Mouse (Mus musculus) ovary, postnatal 10 days (tissue): ENCODE data around the gene Pdia5.

ENCODE experiments used
- DNase-seq: peaks from one replicate; pipeline ENCODE4 v3.0.0; 2022; ENCODE audit warnings: low spot score

The Pdia5 gene

GRCm38 (mm10) chr16:35441346-35442025, 49.2 kb downstream of the Pdia5 start:
- no peak for DNase-seq

GRCm38 (mm10) chr16:35439046-35439445, 51.6 kb downstream of the Pdia5 start:
- DNase-seq: no peak

- DNase-seq: no peak
These were observed 59.1 kb downstream of the Pdia5 start for GRCm38 (mm10) chr16:35431608-35432007.

- no peak for DNase-seq
These were observed 65.7 kb downstream of the Pdia5 start for GRCm38 (mm10) chr16:35424926-35425325.

GRCm38 (mm10) chr16:35423250-35424139, 67.2 kb downstream of the Pdia5 start:
- DNase-seq: no peak

- no peak for DNase-seq
These were observed 68.0 kb downstream of the Pdia5 start for GRCm38 (mm10) chr16:35422705-35423104.

- no peak for DNase-seq
These were observed 68.5 kb downstream of the Pdia5 start for GRCm38 (mm10) chr16:35422141-35422540.

GRCm38 (mm10) chr16:35414616-35415015, 76.1 kb downstream of the Pdia5 start:
- no peak for DNase-seq

- no peak for DNase-seq
These were observed 84.0 kb downstream of the Pdia5 start for GRCm38 (mm10) chr16:35406706-35407105.

GRCm38 (mm10) chr16:35406166-35406565, 84.5 kb downstream of the Pdia5 start:
- DNase-seq: no peak

GRCm38 (mm10) chr16:35405348-35406080, 85.2 kb downstream of the Pdia5 start:
- no peak for DNase-seq

- DNase-seq: no peak
These were observed 85.8 kb downstream of the Pdia5 start for GRCm38 (mm10) chr16:35404864-35405263.

- DNase-seq: no peak
These were observed 86.8 kb downstream of the Pdia5 start for GRCm38 (mm10) chr16:35403891-35404290.

- no peak for DNase-seq
These were observed 87.3 kb downstream of the Pdia5 start for GRCm38 (mm10) chr16:35403356-35403755.

GRCm38 (mm10) chr16:35392813-35393212, 97.9 kb downstream of the Pdia5 start:
- no peak for DNase-seq

- no peak for DNase-seq
These were observed 105.0 kb downstream of the Pdia5 start for GRCm38 (mm10) chr16:35385654-35386053.

GRCm38 (mm10) chr16:35380048-35380447, 110.6 kb downstream of the Pdia5 start:
- DNase-seq: no peak

- no peak for DNase-seq
These were observed 111.3 kb downstream of the Pdia5 start for GRCm38 (mm10) chr16:35379344-35379743.

GRCm38 (mm10) chr16:35364063-35364428, 126.6 kb downstream of the Pdia5 start:
- no peak for DNase-seq

GRCm38 (mm10) chr16:35363150-35364062, 127.3 kb downstream of the Pdia5 start, which contains the start of gene Sec22a:
Sec22a (minus strand) TSS chr16:35363918.
- DNase-seq: peak; percentile 82

GRCm38 (mm10) chr16:35362221-35362620, 128.5 kb downstream of the Pdia5 start:
- DNase-seq: no peak
